Mouse (Mus musculus) testis, adult 2 months (tissue): ENCODE measurements around the gene Basp1.

Experiments
- CTCF ChIP-seq: fragments of 200-500 bp; IDR thresholded peaks from 2 replicates; pipeline ENCODE4 v1.5.1; 2012; ENCODE audit warnings: low read depth, mild to moderate bottlenecking, inconsistent platforms, low read length, moderate library complexity; ENCODE audit not compliant: control insufficient read depth, insufficient read depth, insufficient replicate concordance
- POLR2A ChIP-seq: fragments of 200-500 bp; IDR thresholded peaks from 2 replicates; pipeline ENCODE4 v1.6.1; 2012; ENCODE audit warnings: low read depth, mild to moderate bottlenecking, inconsistent platforms, low read length, moderate library complexity; ENCODE audit not compliant: control insufficient read depth

- TF ChIP-seq POLR2A: no peak
- TF ChIP-seq CTCF: no peak
Observed at GRCm38 (mm10) chr15:25363636-25364035, 49.9 kb downstream of the Basp1 start.
